Mouse (Mus musculus) testis, adult 2 months (tissue): Measurements from ENCODE around the gene Socs2.

Experiments used
- CTCF ChIP-seq: fragments of 200-500 bp; IDR thresholded peaks from 2 replicates; pipeline ENCODE4 v1.5.1; 2012; ENCODE audit warnings: low read depth, mild to moderate bottlenecking, inconsistent platforms, low read length, moderate library complexity; ENCODE audit not compliant: control insufficient read depth, insufficient read depth, insufficient replicate concordance
- POLR2A ChIP-seq: fragments of 200-500 bp; IDR thresholded peaks from 2 replicates; pipeline ENCODE4 v1.6.1; 2012; ENCODE audit warnings: low read depth, mild to moderate bottlenecking, inconsistent platforms, low read length, moderate library complexity; ENCODE audit not compliant: control insufficient read depth

DNA sequence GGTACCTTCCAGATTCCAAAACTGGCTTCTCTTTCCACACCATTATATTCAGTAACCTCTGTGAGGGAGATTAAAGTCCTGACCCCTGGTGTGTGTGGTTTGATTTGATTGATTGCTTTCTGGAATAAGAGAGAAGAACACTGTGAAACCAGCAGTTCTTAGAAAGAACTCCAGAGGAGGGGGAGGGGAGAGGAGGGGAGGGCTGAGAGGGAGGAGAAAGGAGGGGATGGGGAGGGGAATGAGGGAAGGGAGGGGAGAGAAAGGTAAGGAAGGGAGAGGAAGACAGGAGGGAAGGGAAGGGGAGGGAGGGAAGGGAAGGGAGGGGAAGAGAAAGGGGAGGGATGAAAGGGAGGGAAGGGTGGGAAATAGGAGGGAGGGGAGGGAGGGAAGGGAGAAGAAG is 62.3 kb downstream of the Socs2 start:
- TF ChIP-seq POLR2A (no peak), CTCF (no peak)
